Mouse (Mus musculus): ENCODE results near the gene Vinac1. TPM values are rescaled to one million over a fixed set of nuclear protein-coding genes. Genes with fewer than 3 reads are reported as not detected.

Vinac1 gene
- polyA plus RNA-seq, 1 experiment = not detected

DNA sequence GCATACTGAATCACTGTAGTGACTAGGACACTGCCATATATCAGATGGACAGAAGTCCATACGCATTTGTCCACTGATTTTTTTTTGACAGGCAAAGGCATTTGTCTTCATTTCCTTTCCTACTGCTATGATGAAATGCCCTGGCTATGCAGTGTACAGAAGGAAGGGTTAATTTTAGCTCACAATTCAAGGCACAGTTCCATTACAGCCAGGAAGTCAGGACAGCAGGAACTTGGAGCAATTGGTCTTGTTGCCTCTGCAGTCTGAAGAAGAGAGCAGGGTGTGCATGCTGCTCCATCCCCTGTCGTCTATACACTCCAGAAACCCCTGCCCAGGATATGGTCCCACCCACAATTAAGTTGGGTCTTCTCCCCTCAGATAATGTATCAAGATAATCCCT, 31.2 kb upstream of the Vinac1 start:
- Histone ChIP-seq H3K4me3 (replicated peaks; ENCODE audit: control insufficient read depth, low read depth, low read length) (no peak overlapping the region), H3K27ac (ENCODE audit: control insufficient read depth, insufficient read depth, low read depth, low read length, poor library complexity) (no peak overlapping the region), H3K4me1 (ENCODE audit: control insufficient read depth, insufficient read depth, low read length) (no peaks in the 10 kb centered on the region)
- TF ChIP-seq CTCF (IDR thresholded peaks at IDR 0.05; ENCODE audit: control insufficient read depth, insufficient read depth, low read length) (no peak), POLR2A (IDR thresholded peaks at IDR 0.05; ENCODE audit: borderline replicate concordance, control insufficient read depth, low read depth, low read length) (no peak)
- WGBS = 81% methylated on average over 2 of the region's 2 CpGs

DNA sequence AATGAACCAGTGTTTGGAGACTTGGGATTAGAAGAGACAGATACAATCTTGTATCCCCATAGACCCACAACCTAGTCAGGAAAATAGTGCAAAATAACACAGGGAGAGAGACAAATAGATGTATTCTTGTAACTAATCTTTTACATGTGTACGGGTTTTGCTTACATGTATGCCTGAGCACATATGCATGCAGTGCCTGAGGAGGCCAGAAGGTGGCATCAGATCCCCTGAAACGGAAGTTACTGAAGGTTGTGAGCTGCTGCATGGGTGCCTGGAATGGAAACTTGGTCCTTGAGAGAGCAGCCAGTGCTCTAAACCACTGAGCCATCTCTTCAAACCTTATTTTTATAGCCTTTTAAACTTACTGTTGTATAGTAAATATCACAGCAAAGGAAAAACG, 30.3 kb upstream of the Vinac1 start:
- WGBS = 85% methylated on average over 3 of the region's 3 CpGs
- no peak overlapping the region for H3K4me3 ChIP-seq (replicated peaks; ENCODE audit: control insufficient read depth, low read depth, low read length)
- TF ChIP-seq POLR2A (IDR thresholded peaks at IDR 0.05; ENCODE audit: borderline replicate concordance, control insufficient read depth, low read depth, low read length) (no peak), CTCF (IDR thresholded peaks at IDR 0.05; ENCODE audit: control insufficient read depth, insufficient read depth, low read length) (peak; percentile 63)
- no peaks in the 10 kb centered on the region for H3K4me1 ChIP-seq (ENCODE audit: control insufficient read depth, insufficient read depth, low read length)
- no peak overlapping the region for H3K27ac ChIP-seq (ENCODE audit: control insufficient read depth, insufficient read depth, low read depth, low read length, poor library complexity)

- Histone ChIP-seq H3K27ac (ENCODE audit: control insufficient read depth, insufficient read depth, low read depth, low read length, poor library complexity) (no peak overlapping the region), H3K4me1 (ENCODE audit: control insufficient read depth, insufficient read depth, low read length) (no peaks in the 10 kb centered on the region; the same call in 1 of the 2 replicates), H3K4me3 (replicated peaks; ENCODE audit: control insufficient read depth, low read depth, low read length) (no peak overlapping the region)
- no peak for TF ChIP-seq POLR2A (IDR thresholded peaks at IDR 0.05; ENCODE audit: borderline replicate concordance, control insufficient read depth, low read depth, low read length)
- no peak for TF ChIP-seq CTCF (IDR thresholded peaks at IDR 0.05; ENCODE audit: control insufficient read depth, insufficient read depth, low read length)
- WGBS = 87% methylated on average over 3 of the region's 3 CpGs
Observed at GRCm38 (mm10) chr2:129070296-129070695, 22.3 kb upstream of the Vinac1 start.

- no peak for TF ChIP-seq POLR2A (IDR thresholded peaks at IDR 0.05; ENCODE audit: borderline replicate concordance, control insufficient read depth, low read depth, low read length)
- no peak for TF ChIP-seq CTCF (IDR thresholded peaks at IDR 0.05; ENCODE audit: control insufficient read depth, insufficient read depth, low read length)
- 1% methylated on average over 20 of the region's 20 CpGs for WGBS
- Histone ChIP-seq H3K27ac (ENCODE audit: control insufficient read depth, insufficient read depth, low read depth, low read length, poor library complexity) (no peak overlapping the region), H3K4me1 (ENCODE audit: control insufficient read depth, insufficient read depth, low read length) (no peaks in the 10 kb centered on the region; the same call in 1 of the 2 replicates), H3K4me3 (replicated peaks; ENCODE audit: control insufficient read depth, low read depth, low read length) (peak overlapping the region; percentile 73)
Observed at GRCm38 (mm10) chr2:129066326-129066725, 18.4 kb upstream of the Vinac1 start.

- 3% methylated on average over 62 of the region's 62 CpGs for WGBS
- no peak within 1 kb of the TSS for H3K27ac ChIP-seq (ENCODE audit: control insufficient read depth, insufficient read depth, low read depth, low read length, poor library complexity)
- H3K4me1 ChIP-seq (ENCODE audit: control insufficient read depth, insufficient read depth, low read length) = no peaks in the 10 kb centered on the region; the same call in 1 of the 2 replicates
- peak within 1 kb of the TSS; percentile 73 for H3K4me3 ChIP-seq (replicated peaks; ENCODE audit: control insufficient read depth, low read depth, low read length)
- peak; percentile 29; the same call in 1 of the 2 replicates for TF ChIP-seq POLR2A (IDR thresholded peaks at IDR 0.05; ENCODE audit: borderline replicate concordance, control insufficient read depth, low read depth, low read length)
- TF ChIP-seq CTCF (IDR thresholded peaks at IDR 0.05; ENCODE audit: control insufficient read depth, insufficient read depth, low read length) = no peak
Observed at GRCm38 (mm10) chr2:129065437-129066282, 17.7 kb upstream of the Vinac1 start, which contains the start of gene Ttl. Ttl (plus strand) TSS chr2:129065942.

GRCm38 (mm10) chr2:129061456-129062059, 13.6 kb upstream of the Vinac1 start:
- H3K4me3 ChIP-seq (replicated peaks; ENCODE audit: control insufficient read depth, low read depth, low read length) = no peak overlapping the region
- no peak for TF ChIP-seq CTCF (IDR thresholded peaks at IDR 0.05; ENCODE audit: control insufficient read depth, insufficient read depth, low read length)
- TF ChIP-seq POLR2A (IDR thresholded peaks at IDR 0.05; ENCODE audit: borderline replicate concordance, control insufficient read depth, low read depth, low read length) = no peak
- WGBS = 80% methylated on average over 10 of the region's 10 CpGs
- no peaks in the 10 kb centered on the region for H3K4me1 ChIP-seq (ENCODE audit: control insufficient read depth, insufficient read depth, low read length)
- no peak overlapping the region for H3K27ac ChIP-seq (ENCODE audit: control insufficient read depth, insufficient read depth, low read depth, low read length, poor library complexity)

GRCm38 (mm10) chr2:129057920-129058361, 10.0 kb upstream of the Vinac1 start:
- no peaks in the 10 kb centered on the region for H3K4me1 ChIP-seq (ENCODE audit: control insufficient read depth, insufficient read depth, low read length)
- no peak overlapping the region for H3K4me3 ChIP-seq (replicated peaks; ENCODE audit: control insufficient read depth, low read depth, low read length)
- TF ChIP-seq CTCF (IDR thresholded peaks at IDR 0.05; ENCODE audit: control insufficient read depth, insufficient read depth, low read length) (no peak), POLR2A (IDR thresholded peaks at IDR 0.05; ENCODE audit: borderline replicate concordance, control insufficient read depth, low read depth, low read length) (no peak)
- H3K27ac ChIP-seq (ENCODE audit: control insufficient read depth, insufficient read depth, low read depth, low read length, poor library complexity) = no peak overlapping the region
- WGBS = 61% methylated on average over 6 of the region's 6 CpGs

DNA sequence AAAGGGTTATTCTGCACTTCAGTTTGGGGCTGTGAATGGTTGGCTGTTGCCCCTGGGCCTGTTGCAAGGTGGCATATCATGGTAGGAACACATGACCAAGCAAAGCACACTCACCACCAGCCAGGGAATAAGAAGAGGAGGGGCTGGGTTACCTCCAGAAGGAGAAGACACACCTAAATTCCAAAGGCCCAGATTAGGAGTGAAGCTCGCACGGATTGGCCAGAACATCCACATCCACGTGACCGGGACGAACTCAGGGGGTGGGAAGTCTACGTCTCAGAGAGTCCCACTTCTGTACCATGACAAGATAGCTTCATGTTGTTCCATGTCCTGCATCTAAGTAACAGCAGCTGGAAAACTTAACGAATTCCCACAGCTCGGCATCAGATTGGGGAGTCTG, 9.3 kb upstream of the Vinac1 start:
- WGBS = 90% methylated on average over 8 of the region's 8 CpGs
- H3K27ac ChIP-seq (ENCODE audit: control insufficient read depth, insufficient read depth, low read depth, low read length, poor library complexity) = no peak overlapping the region
- H3K4me3 ChIP-seq (replicated peaks; ENCODE audit: control insufficient read depth, low read depth, low read length) = no peak overlapping the region
- TF ChIP-seq CTCF (IDR thresholded peaks at IDR 0.05; ENCODE audit: control insufficient read depth, insufficient read depth, low read length) (no peak), POLR2A (IDR thresholded peaks at IDR 0.05; ENCODE audit: borderline replicate concordance, control insufficient read depth, low read depth, low read length) (no peak)
- no peaks in the 10 kb centered on the region for H3K4me1 ChIP-seq (ENCODE audit: control insufficient read depth, insufficient read depth, low read length)

All from bone marrow, adult 2 months (tissue).